Mouse (Mus musculus): Measurements from ENCODE around the gene Tmem167.
"Not testable (repeated sequence)": the region's sequence is repeated elsewhere in the genome, so short reads cannot be mapped to it uniquely, and the experiment has no call there.

Tmem167 gene

GRCm38 (mm10) chr13:90088962-90089824 is at the start of gene Tmem167, which contains the start of gene Xrcc4:
TSS of gene Tmem167 (plus strand) at chr13:90089123.
TSS of gene Xrcc4 (minus strand) at chr13:90089608.
- DNase-seq (ENCODE audit: low read depth, low spot score), result peak; percentile 96

- no peak for DNase-seq (ENCODE audit: low read depth, low spot score)
Measured at GRCm38 (mm10) chr13:90039613-90040012, 49.3 kb upstream of the Tmem167 start.

GRCm38 (mm10) chr13:90051735-90052134 is 37.2 kb upstream of the Tmem167 start:
- DNase-seq (ENCODE audit: low read depth, low spot score), result no peak

- DNase-seq (ENCODE audit: low read depth, low spot score), result no peak
Measured at GRCm38 (mm10) chr13:90052408-90052807, 36.5 kb upstream of the Tmem167 start.

- DNase-seq (ENCODE audit: low read depth, low spot score), result no peak
Measured at GRCm38 (mm10) chr13:90061877-90062276, 27.0 kb upstream of the Tmem167 start.

GRCm38 (mm10) chr13:90089825-90090183 is 881 bp downstream of the Tmem167 start:
- DNase-seq (ENCODE audit: low read depth, low spot score), result no peak

GRCm38 (mm10) chr13:90101514-90101913 is 12.6 kb downstream of the Tmem167 start:
- DNase-seq (ENCODE audit: low read depth, low spot score), result no peak

- DNase-seq (ENCODE audit: low read depth, low spot score), result no peak
Measured at GRCm38 (mm10) chr13:90106139-90106538, 17.2 kb downstream of the Tmem167 start.

GRCm38 (mm10) chr13:90108746-90109145 is 19.8 kb downstream of the Tmem167 start:
- DNase-seq (ENCODE audit: low read depth, low spot score), result not testable (repeated sequence)

GRCm38 (mm10) chr13:90111681-90112080 is 22.8 kb downstream of the Tmem167 start:
- no peak for DNase-seq (ENCODE audit: low read depth, low spot score)

- no peak for DNase-seq (ENCODE audit: low read depth, low spot score)
Measured at GRCm38 (mm10) chr13:90136156-90136910, 47.4 kb downstream of the Tmem167 start.

- no peak for DNase-seq (ENCODE audit: low read depth, low spot score)
Measured at GRCm38 (mm10) chr13:90141681-90142080, 52.8 kb downstream of the Tmem167 start.

GRCm38 (mm10) chr13:90143245-90143644 is 54.3 kb downstream of the Tmem167 start:
- DNase-seq (ENCODE audit: low read depth, low spot score), result no peak

- DNase-seq (ENCODE audit: low read depth, low spot score), result no peak
Measured at GRCm38 (mm10) chr13:90151881-90152280, 63.0 kb downstream of the Tmem167 start.

GRCm38 (mm10) chr13:90152536-90153273 is 63.8 kb downstream of the Tmem167 start:
- no peak for DNase-seq (ENCODE audit: low read depth, low spot score)

GRCm38 (mm10) chr13:90164147-90164546 is 75.2 kb downstream of the Tmem167 start:
- no peak for DNase-seq (ENCODE audit: low read depth, low spot score)

GRCm38 (mm10) chr13:90167044-90167443 is 78.1 kb downstream of the Tmem167 start:
- DNase-seq (ENCODE audit: low read depth, low spot score), result no peak

GRCm38 (mm10) chr13:90170100-90170781 is 81.3 kb downstream of the Tmem167 start:
- DNase-seq (ENCODE audit: low read depth, low spot score), result no peak

GRCm38 (mm10) chr13:90170782-90171179 is 81.9 kb downstream of the Tmem167 start:
- DNase-seq (ENCODE audit: low read depth, low spot score), result no peak

GRCm38 (mm10) chr13:90171390-90171789 is 82.5 kb downstream of the Tmem167 start:
- DNase-seq (ENCODE audit: low read depth, low spot score), result no peak

- DNase-seq (ENCODE audit: low read depth, low spot score), result no peak
Measured at GRCm38 (mm10) chr13:90175662-90176061, 86.7 kb downstream of the Tmem167 start.

Data from retina, adult 2 months (tissue).